Mouse (Mus musculus) ES-Bruce4 (cell line): ENCODE results near the gene Gps2.

ENCODE experiments used
- CTCF ChIP-seq: IDR thresholded peaks from one replicate; pipeline ENCODE4 v1.8.1; 2011; ENCODE audit warnings: low read depth, low read length
- POLR2A ChIP-seq: IDR thresholded peaks from one replicate; pipeline ENCODE4 v1.8.1; 2011; ENCODE audit warnings: low read length; ENCODE audit not compliant: insufficient read depth

- no peak for TF ChIP-seq POLR2A
- TF ChIP-seq CTCF, result no peak
These were observed 24.1 kb downstream of the Gps2 start for GRCm38 (mm10) chr11:69937834-69938233.
